ENCODE assay signal across 26 mouse cellular contexts in the genomic region with DNA sequence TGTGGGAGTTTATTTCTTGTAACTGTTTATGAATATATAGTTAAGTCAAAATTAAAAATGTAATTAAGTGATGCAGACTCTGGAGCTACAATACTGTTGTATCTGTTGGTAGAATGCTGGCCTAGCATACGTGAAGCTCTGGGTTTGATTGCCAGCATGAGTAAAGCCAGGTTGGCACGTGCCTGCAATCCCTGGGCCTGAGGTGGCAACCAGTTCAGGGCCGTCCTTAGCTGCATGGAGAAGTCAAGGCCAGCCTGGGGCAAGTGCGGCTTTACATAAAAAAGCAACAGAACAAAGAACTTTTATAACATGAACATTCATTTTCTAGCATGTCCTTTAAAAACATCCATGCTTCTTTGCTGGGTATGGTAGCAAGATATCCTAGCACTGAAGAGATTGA.
"Had no signal": no experiment of that assay in that cellular context is flagged by ENCODE, and none has a peak within 500 bp of the region (broad histone marks: within the 10 kb centered on the region; RNA-seq: fewer than 3 reads in every experiment).

No protein-coding gene starts in this region.

- H3K9ac ChIP-seq: limb, embryonic 13.5 days; liver, embryonic 12.5 days; liver, embryonic 15.5 days; lung, embryonic 15.5 days; neural tube, embryonic 12.5 days; neural tube, embryonic 15.5 days; stomach, embryonic 15.5 days had no signal

- H3K9me3 ChIP-seq: limb, embryonic 10.5 days; limb, embryonic 13.5 days; liver, embryonic 12.5 days; liver, embryonic 15.5 days; lung, embryonic 15.5 days; megakaryocyte, embryonic 14.5 days; midbrain, embryonic 10.5 days; neural tube, embryonic 12.5 days; neural tube, embryonic 15.5 days; stomach, embryonic 15.5 days had no signal

- H3K4me3 ChIP-seq: layer of hippocampus, adult 2 months; limb, embryonic 10.5 days; limb, embryonic 13.5 days; liver, embryonic 12.5 days; liver, embryonic 15.5 days; lung, embryonic 15.5 days; megakaryocyte, embryonic 14.5 days; midbrain, embryonic 10.5 days; neural tube, embryonic 12.5 days; neural tube, embryonic 15.5 days; stomach, embryonic 15.5 days had no signal

- H3K36me3 ChIP-seq: limb, embryonic 10.5 days; limb, embryonic 13.5 days; liver, embryonic 12.5 days; liver, embryonic 15.5 days; lung, embryonic 15.5 days; midbrain, embryonic 10.5 days; neural tube, embryonic 12.5 days; neural tube, embryonic 15.5 days; stomach, embryonic 15.5 days had no signal

- ATAC-seq: liver, embryonic 12.5 days had no signal

- H3K27me3 ChIP-seq: limb, embryonic 13.5 days; liver, embryonic 15.5 days; lung, embryonic 15.5 days; neural tube, embryonic 12.5 days; neural tube, embryonic 15.5 days; stomach, embryonic 15.5 days had no signal

- H3K4me1 ChIP-seq: stomach, embryonic 15.5 days had no signal

- H3K27ac ChIP-seq: kidney, postnatal 0 days; layer of hippocampus, adult 2 months; limb, embryonic 10.5 days; limb, embryonic 13.5 days; liver, embryonic 12.5 days; liver, embryonic 15.5 days; lung, embryonic 15.5 days; midbrain, embryonic 10.5 days; neural tube, embryonic 12.5 days; neural tube, embryonic 15.5 days; stomach, embryonic 15.5 days had no signal

- H3K4me2 ChIP-seq: limb, embryonic 13.5 days; liver, embryonic 12.5 days; liver, embryonic 15.5 days; lung, embryonic 15.5 days; neural tube, embryonic 12.5 days; neural tube, embryonic 15.5 days; stomach, embryonic 15.5 days had no signal

- DNase-seq: kidney, adult 2 months; kidney, postnatal 25 days; layer of hippocampus, adult 9-11 months; liver; lung, adult 18-20 months; lung, postnatal 10 days; lung, postnatal 36 days; midbrain, embryonic 14.5 days; right cerebral cortex, adult 18-20 months; right cerebral cortex, postnatal 14 days; spleen, adult 18-20 months; thymus, adult 2 months; thymus, postnatal 14 days; thymus, postnatal 4 days had no signal
